Mouse (Mus musculus) hindlimb bud, embryonic 11.5 days (tissue): ENCODE results near the gene Znrf4.

Experiments
- DNase-seq: peaks from one replicate; pipeline ENCODE4 v3.0.0-alpha.2; 2012; ENCODE audit warnings: low read depth, low spot score; ENCODE audit errors: extremely low spot score

The Znrf4 gene

DNA sequence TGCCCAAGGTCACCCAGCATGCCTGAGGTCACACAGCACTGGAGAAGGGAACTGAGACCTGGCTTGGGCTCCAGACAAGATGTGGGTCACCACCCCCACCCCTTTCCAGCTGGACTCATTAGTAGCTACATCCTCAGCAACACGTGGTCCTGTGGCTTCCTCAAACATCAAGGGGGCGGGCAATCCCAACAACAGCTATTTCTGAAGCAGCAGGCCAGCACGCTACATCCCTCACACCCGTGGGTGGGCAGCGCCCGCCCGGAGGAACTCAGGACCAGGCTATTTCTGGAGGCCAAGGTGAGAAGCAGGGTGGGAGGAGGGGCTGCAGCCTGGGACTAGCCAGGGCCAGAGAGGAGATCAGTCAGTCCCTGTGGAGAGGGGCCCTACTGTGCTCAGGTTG lies 43.4 kb downstream of the Znrf4 start:
- no peak for DNase-seq

- DNase-seq: no peak
Measured at GRCm38 (mm10) chr17:56468380-56468779, 43.9 kb downstream of the Znrf4 start.

DNA sequence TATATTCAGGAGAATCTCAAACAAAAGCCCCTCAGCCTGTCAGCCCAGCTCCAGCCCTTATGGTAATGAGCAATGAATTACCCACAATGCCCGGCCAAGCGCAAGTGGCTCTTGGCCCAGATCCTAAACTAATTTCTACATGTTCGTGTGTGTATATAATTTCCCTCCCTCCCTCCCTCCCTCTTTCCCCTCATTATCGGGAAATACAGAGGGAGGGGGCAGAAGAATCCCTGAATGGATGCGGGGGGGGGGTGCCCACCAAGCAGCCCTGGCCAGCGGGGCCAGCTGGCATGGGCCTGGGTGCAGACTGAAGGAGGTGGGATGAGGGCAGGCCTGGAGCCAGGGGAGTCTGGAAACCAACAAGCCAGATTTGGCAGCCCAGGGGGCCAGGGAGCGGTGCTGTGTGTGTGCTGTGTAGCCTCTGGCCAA lies 44.8 kb downstream of the Znrf4 start:
- DNase-seq: no peak

DNA sequence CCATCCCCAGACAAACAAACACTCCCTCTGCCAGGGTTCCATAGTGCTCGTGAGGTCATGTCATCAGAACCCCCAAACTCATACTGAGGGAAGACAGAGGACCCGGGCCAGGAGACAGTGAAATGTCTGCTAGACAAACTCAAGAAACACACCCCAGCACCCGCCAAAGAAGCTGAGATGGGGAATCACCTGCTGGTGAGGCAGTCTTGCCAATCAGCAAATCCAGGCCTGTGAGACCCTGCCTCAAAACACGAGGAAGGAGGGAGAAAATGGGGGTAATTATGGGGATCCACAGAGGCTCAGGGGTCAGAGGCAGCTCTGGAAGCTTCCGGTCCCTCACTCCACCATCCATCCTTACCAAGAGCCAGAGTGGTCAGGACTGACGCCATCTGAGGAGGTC lies 45.5 kb downstream of the Znrf4 start:
- no peak for DNase-seq

DNA sequence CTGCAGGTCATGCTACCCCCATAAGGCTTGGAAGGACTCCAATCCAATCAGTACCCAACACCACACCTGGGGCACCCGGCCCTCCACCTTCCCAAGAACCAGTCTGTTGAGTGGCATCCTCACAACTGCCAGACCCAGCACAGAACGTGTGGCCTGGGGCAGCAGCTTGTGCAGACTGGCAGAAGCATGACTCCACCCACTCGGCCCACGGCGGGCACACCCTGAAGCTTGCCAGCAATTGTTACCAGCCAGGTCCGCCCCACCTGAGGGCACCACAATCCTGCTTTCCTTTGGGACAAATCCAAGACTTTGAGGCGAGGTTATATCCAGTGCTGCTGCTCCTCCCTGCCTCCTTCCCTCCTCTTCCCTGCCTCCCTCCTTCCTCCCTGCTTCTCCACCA lies 47.4 kb downstream of the Znrf4 start:
- no peak for DNase-seq

GRCm38 (mm10) chr17:56464345-56464744 lies 47.9 kb downstream of the Znrf4 start:
- no peak for DNase-seq

DNA sequence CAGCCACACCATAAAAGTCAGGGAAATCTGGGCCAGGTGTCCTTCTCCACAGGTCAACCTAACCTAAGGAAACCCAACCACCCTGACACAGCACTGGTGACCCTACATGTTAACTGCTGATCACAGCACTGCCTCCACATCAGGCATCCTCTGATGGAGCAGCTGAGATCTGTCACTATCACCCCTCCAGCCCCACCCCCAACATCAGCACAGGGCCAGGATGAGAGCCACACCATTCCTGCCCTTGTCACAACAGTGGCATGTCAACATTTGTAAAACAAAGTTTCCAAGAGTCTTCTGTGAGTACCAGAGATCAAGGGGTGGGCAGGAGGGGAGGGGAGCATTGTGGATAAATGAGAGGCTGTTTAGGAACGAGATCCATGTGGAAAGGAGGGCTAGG lies 48.7 kb downstream of the Znrf4 start:
- DNase-seq: no peak

DNA sequence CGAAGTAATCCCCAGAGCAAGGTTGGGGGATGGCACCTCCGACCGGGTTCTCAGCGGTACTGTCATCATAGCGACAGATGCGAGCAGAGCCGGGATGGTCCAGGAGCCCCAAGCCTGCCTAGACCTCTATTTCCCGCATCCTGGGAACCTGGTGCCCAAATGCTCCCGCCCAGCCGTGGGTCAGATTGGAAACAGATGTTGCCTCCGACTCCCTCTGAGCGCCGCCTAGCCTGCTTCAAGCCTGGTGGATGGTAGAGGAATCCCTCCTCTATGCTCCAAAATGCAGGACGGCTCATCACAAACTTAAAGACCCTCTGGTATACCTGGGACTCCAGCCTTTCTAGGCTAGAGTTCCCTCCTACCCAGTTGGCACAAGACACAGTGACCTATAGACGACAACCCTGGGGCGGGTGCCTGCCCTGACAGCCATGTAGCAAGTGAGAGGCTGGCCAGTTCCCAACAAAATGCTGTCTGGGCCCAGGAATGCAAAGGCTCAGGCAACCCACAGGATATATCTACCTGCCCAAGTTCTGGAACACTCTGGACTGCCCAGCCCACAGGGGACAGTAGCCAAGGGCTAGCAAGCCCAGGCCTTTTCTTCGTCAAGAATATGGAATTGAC lies 49.3 kb downstream of the Znrf4 start:
- DNase-seq: no peak

DNA sequence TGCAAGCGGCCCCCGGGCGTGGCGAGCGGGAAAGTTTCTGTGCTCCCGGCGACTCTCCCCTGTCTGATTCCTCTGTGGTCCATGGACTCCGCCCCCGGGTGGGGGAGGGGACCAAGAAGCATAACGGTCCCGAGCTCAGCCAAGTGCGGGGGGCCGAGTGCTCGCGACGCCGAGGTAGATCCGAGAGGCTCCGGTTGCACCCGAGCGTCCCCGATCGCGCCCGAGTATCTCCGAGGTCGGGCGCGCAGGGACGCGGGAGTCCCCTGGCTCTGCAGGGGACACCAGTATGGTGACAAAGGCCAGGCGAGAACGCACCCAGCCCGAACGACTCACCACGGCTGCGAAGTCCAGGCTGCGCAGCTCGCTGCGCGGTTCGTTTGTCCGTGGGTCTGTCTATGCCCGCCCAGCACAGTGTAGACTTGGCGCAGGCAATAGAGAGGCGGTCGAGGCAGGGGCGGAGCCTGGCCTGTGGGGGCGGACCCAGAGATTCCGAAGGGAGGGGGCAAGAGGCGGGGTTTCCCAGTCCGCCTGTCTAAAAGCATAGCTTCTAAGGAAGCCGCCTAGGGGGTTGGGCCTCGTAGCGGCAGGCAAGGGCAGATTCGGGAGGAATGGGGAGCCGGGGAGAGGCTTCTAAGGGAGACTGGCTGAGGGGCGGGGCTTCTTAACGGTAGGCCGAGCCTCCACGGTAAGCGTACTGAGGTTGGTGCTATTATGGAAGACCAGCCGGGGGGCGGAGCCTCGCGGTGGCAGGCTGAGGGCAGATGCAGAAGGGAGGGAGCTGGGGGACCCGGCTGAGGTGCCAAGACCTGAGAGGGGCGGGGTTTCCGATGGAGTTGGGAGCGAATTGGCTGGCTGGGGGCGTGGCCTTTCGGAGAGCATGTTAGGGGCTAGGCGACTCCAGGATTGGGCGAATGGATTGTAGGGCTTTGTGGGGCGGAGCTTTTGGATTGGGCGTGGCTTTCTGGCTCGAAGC lies 50.2 kb downstream of the Znrf4 start:
- DNase-seq: peak; percentile 95
